Mouse (Mus musculus) bone marrow macrophage, adult 2 months (primary cell): ENCODE measurements around the gene Npc1l1. TPM values are rescaled to one million over a fixed set of nuclear protein-coding genes. Genes with fewer than 3 reads are reported as not detected.
"Not testable (repeated sequence)": the region's sequence is repeated elsewhere in the genome, so short reads cannot be mapped to it uniquely, and the experiment has no call there.

Source experiments
- H3K27ac ChIP-seq: 2 replicates; pipeline ENCODE4 v1.5.1; 2012; ENCODE audit warnings: low read depth, low read length; ENCODE audit not compliant: insufficient read depth
- H3K4me1 ChIP-seq: 2 replicates; pipeline ENCODE4 v1.6.1; 2012; ENCODE audit warnings: low read length; ENCODE audit not compliant: control insufficient read depth, insufficient read depth
- H3K4me3 ChIP-seq: 2 replicates; pipeline ENCODE4 v1.5.1; 2012; ENCODE audit warnings: mild to moderate bottlenecking, low read length, moderate library complexity; ENCODE audit not compliant: insufficient read depth
- CTCF ChIP-seq: IDR thresholded peaks from 2 replicates; pipeline ENCODE4 v1.5.1; 2012; ENCODE audit warnings: low read depth, mild to moderate bottlenecking, low read length, moderate library complexity
- POLR2A ChIP-seq: IDR thresholded peaks from 2 replicates; pipeline ENCODE4 v1.6.1; 2012; ENCODE audit warnings: mild to moderate bottlenecking, low read depth, low read length, borderline replicate concordance
- polyA plus RNA-seq: library from polyadenylated mRNA; stranded (reverse); fragments of >200 nt; gene quantifications from 2 replicates; pipeline ENCODE4 v1.2.4, GENCODE M21; 2012; ENCODE audit not compliant: missing spikeins, insufficient read depth, insufficient read length

The Npc1l1 gene
- polyA plus RNA-seq, 1 experiment: not detected

GRCm38 (mm10) chr11:6256490-6257072 is 26.6 kb upstream of the Npc1l1 start:
- Histone ChIP-seq H3K4me1 (no peaks in the 10 kb centered on the region), H3K27ac (no peak overlapping the region), H3K4me3 (no peak overlapping the region)
- no peak for TF ChIP-seq POLR2A
- TF ChIP-seq CTCF: no peak

GRCm38 (mm10) chr11:6254602-6255001 is 24.7 kb upstream of the Npc1l1 start:
- H3K4me3 ChIP-seq, H3K27ac ChIP-seq, H3K4me1 ChIP-seq: not testable (repeated sequence)

- TF ChIP-seq CTCF (no peak), POLR2A (no peak)
- H3K4me3 ChIP-seq: no peak overlapping the region
- no peak overlapping the region for H3K27ac ChIP-seq
- H3K4me1 ChIP-seq: no peaks in the 10 kb centered on the region
Observed at GRCm38 (mm10) chr11:6252824-6253223, 22.9 kb upstream of the Npc1l1 start.

- H3K4me1 ChIP-seq: no peaks in the 10 kb centered on the region
- H3K27ac ChIP-seq: no peak overlapping the region
- TF ChIP-seq CTCF: no peak
- no peak for TF ChIP-seq POLR2A
- no peak overlapping the region for H3K4me3 ChIP-seq
Observed at GRCm38 (mm10) chr11:6252248-6252647, 22.3 kb upstream of the Npc1l1 start.

GRCm38 (mm10) chr11:6244707-6245106 is 14.8 kb upstream of the Npc1l1 start:
- no peak for TF ChIP-seq POLR2A
- TF ChIP-seq CTCF: no peak
- H3K4me1 ChIP-seq: no peaks in the 10 kb centered on the region
- H3K27ac ChIP-seq: no peak overlapping the region
- no peak overlapping the region for H3K4me3 ChIP-seq

- Histone ChIP-seq H3K4me1 (no peaks in the 10 kb centered on the region), H3K27ac (no peak overlapping the region), H3K4me3 (no peak overlapping the region)
- TF ChIP-seq POLR2A: no peak
- TF ChIP-seq CTCF: no peak
Observed at GRCm38 (mm10) chr11:6233025-6233424, 3.1 kb upstream of the Npc1l1 start.

- Histone ChIP-seq H3K4me3 (no peak overlapping the region), H3K27ac (no peak overlapping the region)
- TF ChIP-seq CTCF (no peak), POLR2A (no peak)
Observed at GRCm38 (mm10) chr11:6224541-6225229, 5.3 kb downstream of the Npc1l1 start.

GRCm38 (mm10) chr11:6222187-6222586 is 7.8 kb downstream of the Npc1l1 start:
- Histone ChIP-seq H3K4me1 (no peaks in the 10 kb centered on the region), H3K4me3 (no peak overlapping the region), H3K27ac (no peak overlapping the region)
- no peak for TF ChIP-seq POLR2A
- no peak for TF ChIP-seq CTCF

More at GRCm38 (mm10) chr11:6224541-6225229, 5.3 kb downstream of the Npc1l1 start:
- H3K4me1 ChIP-seq: no peaks in the 10 kb centered on the region

- H3K27ac ChIP-seq: no peak overlapping the region
- no peak overlapping the region for H3K4me3 ChIP-seq
- no peak for TF ChIP-seq CTCF
- no peak for TF ChIP-seq POLR2A
- H3K4me1 ChIP-seq: no peaks in the 10 kb centered on the region
Observed at GRCm38 (mm10) chr11:6219967-6220366, 10.0 kb downstream of the Npc1l1 start.

- no peak overlapping the region for H3K27ac ChIP-seq
- H3K4me3 ChIP-seq: no peak overlapping the region
- H3K4me1 ChIP-seq: no peaks in the 10 kb centered on the region
- TF ChIP-seq CTCF (no peak), POLR2A (no peak)
Observed at GRCm38 (mm10) chr11:6218189-6218896, 11.6 kb downstream of the Npc1l1 start.
